Mouse (Mus musculus): ENCODE data around the gene Cdc34. TPM values are rescaled to one million over a fixed set of nuclear protein-coding genes. Genes with fewer than 3 reads are reported as not detected.

Gene Cdc34
- polyA plus RNA-seq, 1 experiment from 2014 or later: 164 TPM

- H3K27ac ChIP-seq: no peak overlapping the region
- no peak overlapping the region for H3K9ac ChIP-seq
- ATAC-seq (ENCODE audit: low read depth) (no peak), DNase-seq (no peak)
- peaks cover 10% of the 10 kb centered on the region for H3K27me3 ChIP-seq
- H3K4me1 ChIP-seq (replicated peaks): peaks cover 5% of the 10 kb centered on the region
- H3K9me3 ChIP-seq (replicated peaks): no peaks in the 10 kb centered on the region
- 70% methylated on average over 2 of the region's 2 CpGs for whole genome bisulfite sequencing (ENCODE audit: insufficient replicate concordance)
- no peak overlapping the region for H3K4me3 ChIP-seq (replicated peaks)
- H3K36me3 ChIP-seq: no peaks in the 10 kb centered on the region
- H3K4me2 ChIP-seq: no peak overlapping the region
These were observed 21.7 kb upstream of the Cdc34 start for GRCm38 (mm10) chr10:79660298-79660697.

GRCm38 (mm10) chr10:79661861-79662260 is 20.1 kb upstream of the Cdc34 start:
- H3K9ac ChIP-seq: no peak overlapping the region
- H3K4me3 ChIP-seq (replicated peaks): no peak overlapping the region
- ATAC-seq (ENCODE audit: low read depth) (no peak), DNase-seq (no peak)
- peaks cover 9% of the 10 kb centered on the region; the same call in 1 of the 2 replicates for H3K27me3 ChIP-seq
- H3K36me3 ChIP-seq: no peaks in the 10 kb centered on the region
- H3K4me1 ChIP-seq (replicated peaks): peaks cover 5% of the 10 kb centered on the region
- H3K4me2 ChIP-seq: no peak overlapping the region
- H3K27ac ChIP-seq: no peak overlapping the region
- 35% methylated on average over 3 of the region's 3 CpGs for WGBS (ENCODE audit: insufficient replicate concordance)
- no peaks in the 10 kb centered on the region for H3K9me3 ChIP-seq (replicated peaks)

GRCm38 (mm10) chr10:79664131-79664665 is 17.8 kb upstream of the Cdc34 start, which contains the start of gene Madcam1:
TSS of gene Madcam1 (plus strand) at chr10:79664559.
- Histone ChIP-seq H3K27ac (no peak within 1 kb of the TSS), H3K4me1 (replicated peaks) (peaks cover 7% of the 10 kb centered on the region), H3K4me3 (replicated peaks) (no peak within 1 kb of the TSS), H3K4me2 (no peak within 1 kb of the TSS), H3K9me3 (replicated peaks) (no peaks in the 10 kb centered on the region), H3K9ac (no peak within 1 kb of the TSS), H3K36me3 (no peaks in the 10 kb centered on the region), H3K27me3 (peaks cover 9% of the 10 kb centered on the region; the same call in 1 of the 2 replicates)
- peak; percentile 66 for DNase-seq
- WGBS (ENCODE audit: insufficient replicate concordance): 17% methylated on average over 13 of the region's 13 CpGs
- no peak for ATAC-seq (ENCODE audit: low read depth)

GRCm38 (mm10) chr10:79665051-79665450 is 16.9 kb upstream of the Cdc34 start:
- Histone ChIP-seq H3K9ac (no peak overlapping the region), H3K9me3 (replicated peaks) (no peaks in the 10 kb centered on the region), H3K27me3 (peaks cover 9% of the 10 kb centered on the region; the same call in 1 of the 2 replicates), H3K4me2 (no peak overlapping the region), H3K4me1 (replicated peaks) (peaks cover 9% of the 10 kb centered on the region), H3K27ac (no peak overlapping the region), H3K36me3 (no peaks in the 10 kb centered on the region), H3K4me3 (replicated peaks) (no peak overlapping the region)
- no peak for ATAC-seq (ENCODE audit: low read depth)
- DNase-seq: no peak
- WGBS (ENCODE audit: insufficient replicate concordance): 73% methylated on average over 8 of the region's 8 CpGs

GRCm38 (mm10) chr10:79666493-79666892 is 15.5 kb upstream of the Cdc34 start:
- Histone ChIP-seq H3K27ac (no peak overlapping the region), H3K4me2 (no peak overlapping the region), H3K27me3 (peaks cover 9% of the 10 kb centered on the region; the same call in 1 of the 2 replicates), H3K9ac (no peak overlapping the region), H3K4me1 (replicated peaks) (peaks cover 24% of the 10 kb centered on the region), H3K36me3 (no peaks in the 10 kb centered on the region), H3K9me3 (replicated peaks) (no peaks in the 10 kb centered on the region), H3K4me3 (replicated peaks) (no peak overlapping the region)
- WGBS (ENCODE audit: insufficient replicate concordance): 53% methylated on average over 9 of the region's 9 CpGs
- no peak for ATAC-seq (ENCODE audit: low read depth)
- no peak for DNase-seq

GRCm38 (mm10) chr10:79668076-79668475 is 13.9 kb upstream of the Cdc34 start:
- ATAC-seq (ENCODE audit: low read depth): no peak
- 77% methylated on average over 5 of the region's 5 CpGs for WGBS (ENCODE audit: insufficient replicate concordance)

GRCm38 (mm10) chr10:79668771-79669575 is 13.0 kb upstream of the Cdc34 start, which contains the start of gene Tpgs1:
TSS of gene Tpgs1 (plus strand) at chr10:79669369.
- WGBS (ENCODE audit: insufficient replicate concordance): under 1% methylated on average over 45 of the region's 45 CpGs
- ATAC-seq (ENCODE audit: low read depth) (peak; percentile 73), DNase-seq (peak; percentile 85)
- H3K4me1 ChIP-seq (replicated peaks): peaks cover 23% of the 10 kb centered on the region
- peak within 1 kb of the TSS; percentile 86 for H3K4me3 ChIP-seq (replicated peaks)
- no peaks in the 10 kb centered on the region for H3K9me3 ChIP-seq (replicated peaks)
- peak within 1 kb of the TSS; percentile 86 for H3K9ac ChIP-seq
- peak within 1 kb of the TSS; percentile 83 for H3K27ac ChIP-seq
- H3K36me3 ChIP-seq: no peaks in the 10 kb centered on the region
- peaks cover 9% of the 10 kb centered on the region; the same call in 1 of the 2 replicates for H3K27me3 ChIP-seq
- H3K4me2 ChIP-seq: peak within 1 kb of the TSS; percentile 89

More at GRCm38 (mm10) chr10:79668076-79668475, 13.9 kb upstream of the Cdc34 start:
- no peak overlapping the region for H3K4me3 ChIP-seq (replicated peaks)
- peak overlapping the region; percentile 89; the same call in 1 of the 2 replicates for H3K4me2 ChIP-seq
- H3K36me3 ChIP-seq: no peaks in the 10 kb centered on the region
- H3K27ac ChIP-seq: no peak overlapping the region
- DNase-seq: no peak
- H3K9ac ChIP-seq: no peak overlapping the region
- peaks cover 9% of the 10 kb centered on the region; the same call in 1 of the 2 replicates for H3K27me3 ChIP-seq
- H3K9me3 ChIP-seq (replicated peaks): no peaks in the 10 kb centered on the region
- peaks cover 23% of the 10 kb centered on the region for H3K4me1 ChIP-seq (replicated peaks)

- Histone ChIP-seq H3K9me3 (replicated peaks) (no peaks in the 10 kb centered on the region), H3K9ac (peak overlapping the region; percentile 86), H3K4me3 (replicated peaks) (peak overlapping the region; percentile 86), H3K4me2 (peak overlapping the region; percentile 89), H3K27me3 (peaks cover 9% of the 10 kb centered on the region; the same call in 1 of the 2 replicates), H3K4me1 (replicated peaks) (peaks cover 23% of the 10 kb centered on the region), H3K27ac (peak overlapping the region; percentile 83), H3K36me3 (no peaks in the 10 kb centered on the region)
- under 1% methylated on average over 47 of the region's 47 CpGs for WGBS (ENCODE audit: insufficient replicate concordance)
- DNase-seq (peak; percentile 61), ATAC-seq (ENCODE audit: low read depth) (peak; percentile 54)
These were observed 12.4 kb upstream of the Cdc34 start for GRCm38 (mm10) chr10:79669576-79670057.

GRCm38 (mm10) chr10:79670071-79670888 is 11.7 kb upstream of the Cdc34 start:
- Histone ChIP-seq H3K27ac (peak overlapping the region; percentile 83), H3K9me3 (replicated peaks) (no peaks in the 10 kb centered on the region), H3K9ac (peak overlapping the region; percentile 86), H3K27me3 (peaks cover 4% of the 10 kb centered on the region; the same call in 1 of the 2 replicates), H3K4me1 (replicated peaks) (peaks cover 23% of the 10 kb centered on the region), H3K36me3 (0 out of 2 replicates have a peak, but pooled peaks cover 1% of the 10 kb centered on the region), H3K4me3 (replicated peaks) (peak overlapping the region; percentile 86), H3K4me2 (peak overlapping the region; percentile 89)
- WGBS (ENCODE audit: insufficient replicate concordance): 34% methylated on average over 15 of the region's 15 CpGs
- peak; percentile 13; the same call in 1 of the 2 replicates for ATAC-seq (ENCODE audit: low read depth)
- no peak for DNase-seq

GRCm38 (mm10) chr10:79671396-79672087 is 10.5 kb upstream of the Cdc34 start:
- Histone ChIP-seq H3K36me3 (peaks cover 8% of the 10 kb centered on the region; the same call in 1 of the 2 replicates), H3K27me3 (peaks cover under 1% of the 10 kb centered on the region; the same call in 1 of the 2 replicates), H3K4me1 (replicated peaks) (peaks cover 23% of the 10 kb centered on the region), H3K4me3 (replicated peaks) (no peak overlapping the region), H3K9ac (no peak overlapping the region), H3K4me2 (peak overlapping the region; percentile 89; the same call in 1 of the 2 replicates), H3K27ac (no peak overlapping the region), H3K9me3 (replicated peaks) (no peaks in the 10 kb centered on the region)
- DNase-seq (no peak), ATAC-seq (ENCODE audit: low read depth) (no peak)
- WGBS (ENCODE audit: insufficient replicate concordance): 76% methylated on average over 6 of the region's 6 CpGs

Measured in liver, embryonic 13.5 days (tissue).